Mouse (Mus musculus) B cell, adult 2 months (primary cell): ENCODE data around the gene Tyk2.

Experiments used
- DNase-seq, 2 experiments: peaks; one replicate each; pipeline ENCODE4 v3.0.0; 2022

Gene Tyk2

DNA sequence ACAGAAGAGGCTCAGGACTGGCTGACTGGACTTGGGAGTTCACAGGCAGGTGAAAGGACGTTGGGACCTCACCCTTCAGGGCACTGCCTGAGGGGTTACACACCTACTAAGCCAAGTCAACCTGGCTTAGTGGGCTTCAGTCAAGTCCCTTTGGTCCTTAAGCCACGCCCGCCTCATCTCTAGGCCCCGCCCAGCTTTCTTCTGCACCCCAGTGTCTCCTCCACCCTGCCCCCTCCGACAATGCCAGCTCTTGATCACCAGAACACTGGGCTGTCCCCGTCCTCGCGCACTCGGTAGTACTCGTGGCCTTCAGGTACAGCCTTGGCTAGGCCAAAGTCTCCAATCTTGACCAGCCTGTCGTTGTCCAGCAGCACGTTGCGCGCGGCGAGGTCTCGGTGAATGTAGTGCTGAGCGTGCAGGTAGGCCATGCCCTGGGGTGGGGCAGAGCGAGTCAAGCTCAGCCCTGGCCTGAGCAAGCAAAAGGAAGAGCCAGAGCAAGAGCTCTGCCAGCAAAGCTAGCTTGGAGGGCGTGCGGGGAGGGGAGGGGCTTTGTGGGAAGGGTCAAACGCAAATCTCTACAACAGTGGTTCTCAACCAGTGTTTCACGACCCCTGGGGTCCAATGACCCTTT lies 23.3 kb downstream of the Tyk2 start:
- DNase-seq: no peak

DNA sequence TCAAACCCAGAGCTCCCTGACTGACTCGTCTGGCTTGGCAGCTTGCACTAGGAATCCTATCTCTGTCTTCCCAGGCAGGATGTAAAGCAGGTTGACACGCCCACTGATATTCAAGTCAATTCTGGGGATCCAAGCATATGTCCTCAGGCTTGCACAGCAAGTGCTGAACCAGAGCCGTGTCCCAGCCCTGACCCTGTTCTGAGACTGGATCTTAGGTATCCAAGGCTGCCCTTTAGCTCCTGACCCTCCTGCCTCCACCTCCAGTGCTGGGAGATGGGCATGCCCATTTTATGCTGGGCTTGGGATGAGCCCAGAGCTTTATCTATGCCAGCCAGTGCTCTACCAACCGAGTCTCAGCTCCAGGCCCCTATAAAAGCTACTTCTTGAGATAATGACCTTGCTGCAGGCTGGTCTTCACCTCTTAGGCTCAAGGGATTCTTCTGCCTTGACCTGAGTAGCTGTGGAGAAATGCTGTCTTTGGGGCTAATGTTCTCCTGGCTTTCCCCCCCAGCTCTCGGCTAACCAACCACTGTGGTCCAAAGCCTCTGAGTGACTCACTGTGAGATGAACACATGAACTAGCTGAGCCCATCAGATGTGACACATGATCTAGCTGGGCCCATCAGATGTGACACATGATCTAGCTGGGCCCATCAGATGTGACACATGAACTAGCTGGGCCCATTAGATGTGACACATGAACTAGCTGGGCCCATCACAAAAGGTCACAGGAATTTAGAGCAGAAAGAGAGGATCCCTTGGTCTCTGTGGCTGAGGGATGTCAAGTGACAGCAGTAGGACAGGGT lies 25.1 kb downstream of the Tyk2 start:
- no peak for DNase-seq

- no peak for DNase-seq
Measured at GRCm38 (mm10) chr9:21104814-21105213, 26.2 kb downstream of the Tyk2 start.

DNA sequence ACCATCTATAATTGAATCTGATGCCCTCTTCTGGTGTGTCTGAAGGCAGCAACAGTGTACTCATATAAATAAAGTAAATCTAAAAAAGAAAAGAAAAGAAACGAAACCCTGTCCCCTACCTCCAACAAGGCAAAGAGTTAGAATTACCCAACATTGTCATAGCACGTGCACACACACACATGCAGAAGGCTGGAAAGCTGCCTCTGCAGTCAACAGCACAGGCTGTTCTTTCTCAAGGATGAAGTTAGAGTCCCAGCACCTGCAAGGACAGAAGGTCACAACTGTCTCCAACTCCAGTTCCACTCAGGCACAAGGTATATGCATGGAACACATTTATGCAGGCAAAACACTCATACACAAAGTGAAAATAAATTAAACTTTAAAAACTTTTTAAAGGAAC lies 29.0 kb downstream of the Tyk2 start:
- no peak for DNase-seq

- no peak for DNase-seq
Measured at GRCm38 (mm10) chr9:21100447-21101161, 30.4 kb downstream of the Tyk2 start.

DNA sequence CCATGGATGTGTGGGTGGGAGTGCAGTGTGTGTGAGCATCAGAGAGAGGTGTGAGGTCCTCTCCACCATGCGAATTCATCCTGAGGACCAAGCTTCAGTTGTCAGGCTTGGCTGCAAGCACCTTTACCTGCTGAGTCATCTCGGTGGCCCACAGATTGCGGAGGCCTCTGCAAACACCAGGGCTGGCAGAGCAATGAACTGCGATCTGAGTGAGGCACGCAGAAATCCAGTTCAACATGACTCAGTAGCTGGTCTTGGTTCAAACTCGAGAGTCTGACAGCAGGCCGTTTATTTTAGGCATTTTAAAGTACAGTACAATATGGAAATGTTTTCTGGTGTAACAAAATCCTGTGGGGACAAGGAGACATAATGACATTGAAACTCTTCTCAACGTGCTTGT lies 33.2 kb downstream of the Tyk2 start:
- DNase-seq: no peak

GRCm38 (mm10) chr9:21095958-21096357 lies 35.1 kb downstream of the Tyk2 start:
- no peak for DNase-seq

DNA sequence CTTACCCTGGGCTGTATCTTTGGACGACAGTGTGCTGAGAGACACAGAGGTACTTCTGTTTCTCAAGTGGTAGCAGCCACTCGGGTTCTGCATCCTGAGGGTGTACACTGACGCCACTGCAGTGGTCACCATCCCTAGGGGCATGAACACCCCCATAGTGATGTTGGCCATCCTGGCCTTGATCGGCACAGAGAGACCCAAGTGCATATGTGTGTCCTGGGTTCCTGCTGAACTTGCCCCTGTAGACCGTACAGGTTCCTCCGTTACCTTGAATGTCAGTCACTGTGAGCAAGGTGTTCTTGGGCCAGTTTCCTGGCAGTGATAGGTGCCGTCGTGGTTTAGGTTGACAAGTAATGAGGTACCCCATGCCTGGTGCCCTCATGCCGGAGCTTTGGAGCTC lies 37.6 kb downstream of the Tyk2 start:
- DNase-seq: no peak

GRCm38 (mm10) chr9:21091707-21092320 lies 39.2 kb downstream of the Tyk2 start, which contains the start of the genes Gm38431 and Raver1:
Gm38431 (minus strand) TSS chr9:21091997.
Raver1 (minus strand) TSS chr9:21092008.
- peak; percentile 95 to 97 for DNase-seq

- no peak for DNase-seq
Measured at GRCm38 (mm10) chr9:21090972-21091706, 39.9 kb downstream of the Tyk2 start.

DNA sequence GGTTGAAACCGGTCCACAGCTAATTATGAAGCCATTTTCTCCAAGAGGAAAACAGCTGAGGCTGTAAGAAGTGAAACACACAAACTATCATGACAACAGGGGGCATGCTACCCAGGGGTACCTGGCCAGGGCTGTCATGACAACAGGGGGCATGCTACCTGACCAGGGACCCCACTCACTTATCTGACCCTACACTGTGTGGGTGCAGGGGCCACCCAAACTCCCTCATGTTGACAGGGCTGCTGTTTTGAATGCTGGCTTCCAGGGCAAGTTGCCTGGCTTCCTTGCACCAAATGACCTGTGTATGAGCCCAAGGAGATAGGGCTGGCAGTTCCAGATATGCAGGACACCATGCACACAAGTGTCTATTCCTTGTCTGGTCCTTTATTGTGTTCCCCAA lies 40.5 kb downstream of the Tyk2 start:
- no peak for DNase-seq

GRCm38 (mm10) chr9:21083324-21083723 lies 47.7 kb downstream of the Tyk2 start:
- DNase-seq: no peak

DNA sequence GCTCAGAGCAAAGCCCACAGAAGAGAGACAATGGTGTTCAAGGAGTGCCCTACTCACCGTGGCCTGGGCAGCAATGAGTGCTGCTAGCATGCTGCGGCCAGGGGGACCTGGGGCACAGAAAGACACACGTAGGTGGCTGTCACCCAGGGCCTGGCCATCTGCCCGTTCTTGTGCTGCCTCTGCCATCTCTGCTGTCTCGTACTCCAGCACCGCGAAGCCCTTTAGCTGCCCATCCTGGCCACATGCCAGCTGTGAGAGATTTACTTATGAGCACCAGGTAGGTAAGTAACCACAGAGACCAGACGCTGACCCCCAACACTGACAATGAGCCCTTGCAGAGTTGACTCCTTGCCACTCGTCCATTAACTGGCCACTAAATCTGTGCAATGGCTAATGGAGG lies 49.9 kb downstream of the Tyk2 start:
- DNase-seq: no peak

DNA sequence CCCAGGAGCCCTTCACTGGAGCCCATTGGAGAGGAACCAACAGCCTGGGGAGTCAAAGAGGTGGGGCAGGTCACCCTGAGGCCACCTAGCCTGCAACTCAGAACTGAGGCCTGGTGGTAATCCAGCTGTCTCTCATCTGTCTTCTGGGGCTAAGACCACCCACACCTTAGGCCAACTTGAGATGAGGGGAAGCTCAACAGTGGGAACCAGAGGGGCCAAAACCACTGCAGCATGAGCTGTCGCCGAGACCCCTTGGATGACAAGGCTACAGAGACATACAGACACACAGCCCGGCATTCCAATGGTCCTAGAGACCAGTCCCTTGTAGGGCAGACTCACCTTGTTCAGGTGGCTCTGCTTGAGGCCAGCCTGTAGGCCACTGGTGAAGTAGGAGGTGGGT lies 55.4 kb downstream of the Tyk2 start:
- DNase-seq: no peak

GRCm38 (mm10) chr9:21074173-21074572 lies 56.9 kb downstream of the Tyk2 start:
- DNase-seq: no peak

DNA sequence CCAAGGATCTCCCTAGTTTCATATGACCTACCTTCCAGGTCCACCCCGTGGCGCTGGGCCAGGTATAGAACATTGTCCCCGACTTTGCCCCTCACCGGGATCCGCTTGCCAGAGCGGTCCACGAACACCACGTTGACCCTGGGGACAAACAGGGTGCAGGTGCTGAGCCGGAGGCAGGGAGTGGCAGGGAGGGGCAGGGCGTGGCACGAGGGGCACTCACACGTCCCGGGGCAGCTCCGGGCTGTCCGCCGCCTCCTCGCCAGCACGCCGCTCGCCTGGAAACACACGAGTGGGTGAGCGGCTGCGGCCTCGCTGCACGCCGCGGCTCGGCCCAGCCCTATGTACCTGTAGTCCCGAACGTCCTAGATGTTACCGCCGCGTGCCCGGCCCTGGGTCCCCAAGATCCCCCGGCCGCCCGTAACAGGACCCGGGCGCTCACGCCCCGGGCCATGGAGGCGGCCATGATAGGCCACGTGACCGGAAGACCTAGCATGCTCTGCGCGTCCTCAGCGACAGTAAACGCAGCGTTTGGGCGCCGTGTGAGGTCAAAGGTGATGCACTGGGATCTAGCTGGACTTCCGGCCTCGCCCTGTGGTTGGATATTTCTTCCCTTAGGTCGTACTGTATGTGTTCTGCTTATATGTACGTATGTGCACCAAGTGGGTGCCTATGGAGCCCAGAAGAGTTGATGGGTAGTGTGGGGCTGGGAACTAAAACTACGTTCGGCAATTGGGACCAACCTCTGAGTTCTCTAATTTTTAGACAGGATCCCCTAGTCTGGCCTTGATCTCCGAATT lies 57.8 kb downstream of the Tyk2 start, which contains the start of the genes Gm49373 and Fdx1l:
TSS of gene Gm49373 (minus strand) at position 53 of the 797 bp plus-strand sequence.
TSS of gene Fdx1l (minus strand) at position 571 of the 797 bp plus-strand sequence.
- DNase-seq: peak; percentile 84 to 85

DNA sequence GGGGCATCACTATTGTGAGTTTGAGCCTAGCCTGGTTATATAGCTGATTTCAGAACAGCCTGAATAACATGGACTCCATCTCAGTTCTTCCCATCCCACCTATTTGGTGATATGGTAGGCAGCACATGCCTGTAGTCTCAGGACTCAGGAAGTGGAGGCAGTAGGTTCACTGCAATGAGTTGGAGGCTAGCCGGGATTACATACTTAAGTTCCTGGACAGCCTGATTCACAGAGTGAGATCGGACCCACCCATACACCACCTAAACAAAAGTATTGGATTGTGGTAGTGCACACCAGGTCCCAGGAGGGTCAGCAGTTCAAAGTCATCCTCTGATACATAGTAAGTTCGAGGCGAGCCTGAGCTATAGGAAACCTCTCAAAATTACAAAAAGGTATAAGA lies 58.4 kb downstream of the Tyk2 start:
- DNase-seq: peak in 1 of 2 experiments; percentile 7

DNA sequence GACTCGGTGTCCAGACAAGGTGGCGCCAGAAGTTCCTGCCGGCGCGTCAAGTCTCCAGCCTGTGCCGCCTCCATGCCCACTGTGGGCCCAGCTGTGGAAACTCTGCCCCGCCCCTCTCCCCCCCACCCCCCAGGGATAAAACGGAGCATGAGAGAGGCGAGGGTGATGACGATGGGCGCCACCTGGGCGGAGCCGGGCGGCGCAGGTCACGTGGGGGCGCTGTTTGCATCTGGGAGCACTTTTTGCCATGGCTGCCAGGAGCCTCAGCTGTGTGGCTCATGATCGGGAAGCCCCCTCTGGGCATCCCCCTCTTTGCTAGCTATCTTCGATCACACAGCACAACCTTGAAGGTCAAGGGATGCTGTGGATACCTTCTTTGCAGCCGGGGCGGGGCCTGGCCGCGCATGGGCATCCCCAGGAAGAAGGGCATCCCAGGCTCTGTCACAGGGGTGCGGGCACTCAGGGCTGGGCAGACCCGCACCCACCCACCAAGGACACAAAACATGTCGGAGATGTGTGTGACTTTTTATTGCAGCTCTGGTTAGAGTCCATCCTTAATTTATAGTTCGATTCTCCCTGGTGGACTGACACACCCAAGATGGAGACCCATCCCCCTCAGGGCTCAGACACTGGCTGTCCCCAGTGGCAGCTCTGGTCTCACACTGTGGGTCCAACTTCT lies 63.9 kb downstream of the Tyk2 start, which contains the start of gene Zglp1:
TSS of gene Zglp1 (minus strand) at position 88 of the 679 bp plus-strand sequence.
- DNase-seq: no peak

DNA sequence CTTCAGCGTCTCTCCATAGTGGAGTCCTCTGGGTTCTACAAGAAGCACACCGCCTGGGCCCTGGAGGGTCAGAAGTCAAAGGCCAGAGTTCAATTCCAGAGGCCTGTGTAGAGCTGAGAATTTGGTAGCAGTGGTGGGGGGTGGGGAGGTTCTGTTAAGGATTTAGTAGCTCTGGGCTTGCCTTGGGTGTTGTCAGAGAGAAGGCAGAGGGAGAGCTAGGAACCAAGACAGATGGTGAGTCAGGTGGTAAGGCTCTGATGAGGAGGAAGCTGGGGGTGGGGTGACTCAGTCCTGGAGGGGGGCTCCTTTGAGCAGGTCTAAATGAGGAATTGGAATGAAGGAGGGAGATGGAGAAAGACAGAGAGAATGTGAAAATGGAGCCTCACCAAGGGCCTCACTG lies 68.1 kb downstream of the Tyk2 start:
- no peak for DNase-seq
